Mouse (Mus musculus): ENCODE data around the gene Arih2.

GRCm38 (mm10) chr9:108626498-108626897, 22.7 kb downstream of the Arih2 start:
- TF ChIP-seq CTCF (IDR thresholded peaks at IDR 0.05; ENCODE audit: borderline replicate concordance, insufficient read depth, low read depth, low read length), result no peak
- TF ChIP-seq POLR2A (IDR thresholded peaks at IDR 0.05; ENCODE audit: borderline replicate concordance, insufficient read depth, low read length), result no peak

All from cerebellum, adult 2 months (tissue).